Mouse (Mus musculus): ENCODE results near the gene Olfr50. TPM values are rescaled to one million over a fixed set of nuclear protein-coding genes. Genes with fewer than 3 reads are reported as not detected.

The Olfr50 gene
- not detected in 2 replicates for polyA plus RNA-seq (2015; fragmentation: Nextera tagmentation; extraction: Ambion mirVana)

DNA sequence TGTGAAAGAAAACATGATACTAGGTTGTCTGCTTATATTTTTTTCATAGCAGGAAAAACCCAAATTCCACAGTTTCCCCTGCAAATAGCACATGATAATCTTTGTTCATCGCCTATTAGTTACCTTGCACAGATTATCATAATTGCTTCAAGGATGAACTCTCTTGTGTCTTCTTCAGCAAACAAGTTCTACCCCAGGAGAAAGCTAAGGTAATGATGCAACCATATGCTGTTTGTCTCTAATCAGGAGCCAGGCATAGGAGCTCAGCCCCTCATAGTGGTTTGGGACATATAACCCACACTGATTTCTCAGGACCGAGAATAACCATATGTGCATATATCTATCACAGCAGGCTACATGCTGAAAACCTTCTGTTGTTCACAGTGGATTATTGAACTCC lies at the start of gene Olfr50:
Gene Olfr50 (plus strand): TSS at position 301 of the 400 bp plus-strand sequence.
- ATAC-seq (ENCODE audit: insufficient read depth, low FRiP score, low read depth) = no peak
- Histone ChIP-seq H3K4me1 (no peaks in the 10 kb centered on the region), H3K9me3 (no peaks in the 10 kb centered on the region), H3K4me2 (no peak within 1 kb of the TSS), H3K27me3 (replicated peaks) (no peaks in the 10 kb centered on the region), H3K27ac (no peak within 1 kb of the TSS), H3K9ac (no peak within 1 kb of the TSS), H3K36me3 (no peaks in the 10 kb centered on the region), H3K4me3 (replicated peaks) (no peak within 1 kb of the TSS)
- 77% methylated on average over 2 of the region's 2 CpGs for WGBS

DNA sequence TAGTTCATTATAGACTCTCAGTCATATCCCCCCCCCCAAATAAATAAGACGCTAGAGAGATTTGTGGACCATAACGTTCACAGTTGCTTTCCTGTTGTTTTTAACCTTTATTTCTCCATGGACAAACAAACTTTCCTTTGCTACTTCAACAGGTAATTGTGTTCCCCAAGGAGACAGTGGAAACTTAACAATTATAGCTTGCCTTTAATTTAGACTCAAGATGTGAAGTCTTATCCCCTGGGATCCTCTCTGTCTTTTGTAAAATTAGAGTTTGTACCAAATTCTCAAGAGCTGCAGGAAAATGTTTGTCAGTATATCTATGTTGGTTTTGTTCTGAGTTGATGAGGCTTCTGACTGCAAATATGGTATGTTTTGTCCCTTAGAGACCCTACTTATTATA lies 6.4 kb upstream of the Olfr50 start, which contains the start of gene Olfr348:
Gene Olfr348 (plus strand): TSS at position 301 of the 400 bp plus-strand sequence.
- Histone ChIP-seq H3K27ac (no peak within 1 kb of the TSS), H3K4me1 (no peaks in the 10 kb centered on the region), H3K9ac (no peak within 1 kb of the TSS), H3K27me3 (replicated peaks) (no peaks in the 10 kb centered on the region), H3K9me3 (no peaks in the 10 kb centered on the region), H3K4me2 (no peak within 1 kb of the TSS), H3K36me3 (no peaks in the 10 kb centered on the region), H3K4me3 (replicated peaks) (no peak within 1 kb of the TSS)
- no peak for ATAC-seq (ENCODE audit: insufficient read depth, low FRiP score, low read depth)
- WGBS = 68% methylated on average over 2 of the region's 2 CpGs

DNA sequence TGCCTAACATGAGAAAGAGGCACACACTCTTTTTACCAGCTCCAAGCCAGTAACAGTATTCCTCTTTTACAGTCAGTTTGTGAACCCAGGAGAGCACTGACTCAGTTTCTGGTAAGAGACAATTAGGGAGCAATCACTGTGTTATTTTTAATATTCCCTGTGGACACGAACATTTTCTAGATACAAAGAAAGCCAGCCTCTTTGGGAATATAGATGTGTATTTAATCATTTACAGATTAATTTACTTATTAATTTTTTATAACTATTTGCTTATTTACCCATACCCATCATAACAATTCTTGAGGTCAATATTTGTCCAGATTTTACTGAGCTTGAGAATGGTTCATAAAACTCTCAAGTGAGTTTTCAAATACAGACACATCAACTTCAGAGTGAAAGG lies 26.6 kb downstream of the Olfr50 start, which contains the start of gene Olfr3:
Gene Olfr3 (minus strand): TSS at position 101 of the 400 bp plus-strand sequence.
- Histone ChIP-seq H3K9ac (no peak within 1 kb of the TSS), H3K27ac (no peak within 1 kb of the TSS), H3K27me3 (replicated peaks) (no peaks in the 10 kb centered on the region), H3K36me3 (no peaks in the 10 kb centered on the region), H3K4me1 (no peaks in the 10 kb centered on the region), H3K9me3 (no peaks in the 10 kb centered on the region), H3K4me3 (replicated peaks) (no peak within 1 kb of the TSS), H3K4me2 (no peak within 1 kb of the TSS)
- no peak for ATAC-seq (ENCODE audit: insufficient read depth, low FRiP score, low read depth)
- WGBS = 76% methylated on average over 1 of the region's 1 CpGs

DNA sequence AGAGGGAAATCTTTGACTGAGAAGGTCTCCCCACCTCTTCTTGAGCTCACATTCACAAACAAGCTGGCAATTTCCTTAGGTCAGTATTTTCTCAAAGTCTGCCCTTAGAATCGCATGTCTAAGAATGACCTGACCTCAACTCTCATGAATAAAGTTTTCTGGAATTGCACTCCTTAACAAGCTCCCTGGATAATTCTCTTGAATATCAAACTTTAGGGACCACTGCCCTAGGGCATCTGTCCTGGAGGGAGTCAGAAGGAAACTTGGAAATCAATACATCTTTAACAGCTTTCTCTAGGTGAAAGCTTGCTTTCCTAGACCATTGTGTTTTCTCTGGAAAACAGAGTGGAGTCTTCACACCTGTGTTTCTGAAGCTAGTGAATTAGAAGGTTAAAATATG lies 55.7 kb downstream of the Olfr50 start, which contains the start of gene Olfr350:
Gene Olfr350 (plus strand): TSS at position 301 of the 400 bp plus-strand sequence.
- H3K4me2 ChIP-seq = no peak within 1 kb of the TSS
- H3K4me1 ChIP-seq = no peaks in the 10 kb centered on the region
- H3K9ac ChIP-seq = no peak within 1 kb of the TSS
- ATAC-seq (ENCODE audit: insufficient read depth, low FRiP score, low read depth) = no peak
- WGBS = 81% methylated on average over 1 of the region's 1 CpGs
- no peaks in the 10 kb centered on the region for H3K27me3 ChIP-seq (replicated peaks)
- no peaks in the 10 kb centered on the region for H3K36me3 ChIP-seq
- H3K9me3 ChIP-seq = no peaks in the 10 kb centered on the region
- no peak within 1 kb of the TSS for H3K4me3 ChIP-seq (replicated peaks)
- H3K27ac ChIP-seq = no peak within 1 kb of the TSS

Other genes with a start within 250 kb of the Olfr50 start
- not detected in 2 replicates for gene Olfr344, start 223.9 kb upstream of the Olfr50 start, polyA plus RNA-seq (2015; fragmentation: Nextera tagmentation; extraction: Ambion mirVana)
- not detected in 2 replicates for gene Olfr345, start 150.5 kb upstream of the Olfr50 start, polyA plus RNA-seq (2015; fragmentation: Nextera tagmentation; extraction: Ambion mirVana)
- not detected in 2 replicates for gene Olfr346, start 104.8 kb upstream of the Olfr50 start, polyA plus RNA-seq (2015; fragmentation: Nextera tagmentation; extraction: Ambion mirVana)
- not detected in 2 replicates for gene Olfr347, start 58.6 kb upstream of the Olfr50 start, polyA plus RNA-seq (2015; fragmentation: Nextera tagmentation; extraction: Ambion mirVana)
- gene Olfr348, start 6.3 kb upstream of the Olfr50 start, polyA plus RNA-seq (2015; fragmentation: Nextera tagmentation; extraction: Ambion mirVana) = not detected in 2 replicates
- not detected in 2 replicates for gene Olfr3, start 26.5 kb downstream of the Olfr50 start, polyA plus RNA-seq (2015; fragmentation: Nextera tagmentation; extraction: Ambion mirVana)
- not detected in 2 replicates for gene Olfr350, start 55.8 kb downstream of the Olfr50 start, polyA plus RNA-seq (2015; fragmentation: Nextera tagmentation; extraction: Ambion mirVana)
- gene Olfr351, start 72.1 kb downstream of the Olfr50 start, polyA plus RNA-seq (2015; fragmentation: Nextera tagmentation; extraction: Ambion mirVana) = not detected in 2 replicates
- not detected in 2 replicates for gene Olfr352, start 77.9 kb downstream of the Olfr50 start, polyA plus RNA-seq (2015; fragmentation: Nextera tagmentation; extraction: Ambion mirVana)
- gene Olfr353, start 102.4 kb downstream of the Olfr50 start, polyA plus RNA-seq (2015; fragmentation: Nextera tagmentation; extraction: Ambion mirVana) = not detected in 2 replicates
- gene Olfr354, start 115.1 kb downstream of the Olfr50 start, polyA plus RNA-seq (2015; fragmentation: Nextera tagmentation; extraction: Ambion mirVana) = not detected in 2 replicates
- gene Olfr355, start 138.4 kb downstream of the Olfr50 start, polyA plus RNA-seq (2015; fragmentation: Nextera tagmentation; extraction: Ambion mirVana) = not detected in 2 replicates
- gene Olfr356, start 146.6 kb downstream of the Olfr50 start, polyA plus RNA-seq (2015; fragmentation: Nextera tagmentation; extraction: Ambion mirVana) = not detected in 2 replicates
- not detected in 2 replicates for gene Olfr357, start 203.3 kb downstream of the Olfr50 start, polyA plus RNA-seq (2015; fragmentation: Nextera tagmentation; extraction: Ambion mirVana)
- not detected in 2 replicates for gene Olfr358, start 218.8 kb downstream of the Olfr50 start, polyA plus RNA-seq (2015; fragmentation: Nextera tagmentation; extraction: Ambion mirVana)